Mouse (Mus musculus) embryo, embryonic 10 days (tissue): ENCODE results near the gene Synpo2.

Experiments used
- DNase-seq: peaks from one replicate; pipeline ENCODE4 v3.0.0-alpha.2; 2015; ENCODE audit warnings: low spot score

Synpo2 gene

DNA sequence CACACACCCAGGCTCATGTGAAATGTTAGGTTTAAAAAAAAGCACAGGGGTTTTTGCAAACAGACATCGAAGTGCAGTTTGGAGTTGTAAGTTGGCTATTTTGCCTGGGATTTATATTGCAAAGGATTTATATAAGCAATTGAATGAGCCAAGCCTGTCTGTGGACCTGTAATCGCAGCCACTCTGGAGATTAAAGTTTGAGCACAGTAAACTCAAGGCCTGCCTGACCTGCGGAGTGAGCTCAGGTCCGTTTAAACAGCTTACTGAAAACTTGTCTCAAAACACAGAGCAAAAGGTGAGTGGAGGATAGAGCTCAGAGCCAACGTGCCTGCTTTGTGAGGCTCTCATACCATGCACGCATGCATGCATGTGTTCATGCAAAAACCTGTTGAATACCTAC lies 30.9 kb downstream of the Synpo2 start:
- DNase-seq, result no peak

DNA sequence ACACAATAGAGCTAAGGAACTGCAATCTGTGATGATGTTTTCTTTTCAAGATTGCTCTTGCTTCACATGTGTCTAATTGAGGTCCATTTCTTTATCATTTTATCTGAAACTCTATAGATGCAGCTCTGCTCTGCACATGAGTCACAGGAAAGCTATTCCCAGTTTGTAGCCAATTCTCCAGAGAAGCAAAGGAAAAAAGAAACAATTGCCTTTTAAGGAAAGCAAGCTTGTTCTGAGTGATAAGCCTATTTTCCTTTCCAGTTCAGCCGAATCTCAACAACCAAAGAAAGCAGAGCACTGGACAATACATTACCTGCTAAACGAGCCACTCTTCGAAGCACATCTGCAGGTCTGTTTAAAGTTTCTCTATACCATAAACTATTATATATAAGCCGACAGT lies 31.3 kb downstream of the Synpo2 start:
- DNase-seq, result no peak

DNA sequence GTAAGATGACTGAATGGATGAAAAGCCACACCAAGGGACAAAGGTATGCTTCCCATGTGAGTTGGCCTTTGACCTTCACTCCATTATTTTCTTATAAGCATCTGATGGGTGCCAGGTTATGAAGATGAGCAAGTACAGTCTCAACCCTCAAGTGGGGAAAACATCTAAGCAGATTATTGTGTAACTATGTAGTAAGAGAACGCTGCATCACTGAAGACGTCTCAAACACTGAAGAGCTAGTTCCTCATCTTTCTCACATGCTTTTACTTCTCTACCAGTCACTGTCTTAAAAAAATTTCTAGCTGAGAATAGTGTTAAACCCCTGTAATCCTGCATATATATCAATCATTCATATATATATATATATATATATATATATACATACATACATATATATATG lies 34.2 kb downstream of the Synpo2 start:
- DNase-seq, result no peak

DNA sequence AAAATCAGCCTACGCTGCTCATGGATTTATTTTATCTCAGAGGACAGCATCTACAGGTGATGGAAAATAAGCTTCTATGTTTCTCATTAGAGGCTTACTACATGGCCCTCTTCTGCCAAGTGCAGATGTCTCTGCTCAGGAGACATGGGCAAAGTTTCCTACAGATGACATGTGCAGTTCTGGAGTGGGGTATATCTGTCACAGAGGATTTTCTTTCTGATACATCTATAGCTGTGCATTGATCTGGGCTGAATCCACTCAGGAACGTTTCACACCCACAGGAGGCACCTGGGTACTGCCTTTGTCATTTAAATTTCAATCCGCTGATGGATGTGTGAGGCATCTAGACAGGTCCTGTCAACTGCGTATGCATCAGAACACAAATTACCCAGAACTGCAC lies 42.2 kb downstream of the Synpo2 start:
- DNase-seq, result no peak

DNA sequence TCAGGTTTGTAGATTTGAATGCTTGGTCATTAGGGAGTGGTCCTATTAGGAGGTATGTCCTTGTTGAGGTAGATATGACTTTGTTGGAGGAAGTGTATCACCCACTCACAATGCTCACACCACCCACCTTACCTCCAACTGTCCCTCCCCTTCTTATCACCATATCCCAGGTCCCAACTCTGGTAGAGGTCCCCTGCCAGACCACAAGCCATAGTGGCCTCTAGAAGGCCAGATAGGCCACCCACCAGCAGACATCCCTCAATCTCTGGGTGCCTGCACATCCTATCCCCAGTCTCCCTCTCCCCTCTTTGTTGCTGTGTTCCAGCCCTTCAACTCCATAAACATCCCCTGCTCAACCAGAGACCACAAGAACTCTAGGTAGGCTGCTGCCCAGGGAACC lies 44.3 kb downstream of the Synpo2 start:
- DNase-seq, result no peak

DNA sequence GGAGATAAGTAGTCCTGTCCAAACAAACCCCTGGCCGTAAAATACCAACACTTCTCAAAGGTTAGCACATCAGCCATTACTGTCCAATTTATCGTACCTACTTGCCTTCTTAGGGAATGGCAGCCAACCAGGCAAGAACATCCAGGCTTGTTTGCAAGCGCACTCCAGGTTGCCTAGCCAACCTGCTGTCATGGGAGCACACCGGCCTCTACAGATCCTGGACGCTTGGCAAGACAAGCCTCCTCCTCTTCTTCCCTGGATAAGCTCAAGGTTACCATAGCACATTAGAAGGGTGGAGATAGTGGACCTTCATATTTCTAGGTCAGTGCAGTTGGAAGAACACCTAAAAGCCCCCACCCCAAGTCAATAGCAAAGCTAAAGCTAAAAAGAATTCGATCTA lies 45.6 kb downstream of the Synpo2 start:
- no peak for DNase-seq

DNA sequence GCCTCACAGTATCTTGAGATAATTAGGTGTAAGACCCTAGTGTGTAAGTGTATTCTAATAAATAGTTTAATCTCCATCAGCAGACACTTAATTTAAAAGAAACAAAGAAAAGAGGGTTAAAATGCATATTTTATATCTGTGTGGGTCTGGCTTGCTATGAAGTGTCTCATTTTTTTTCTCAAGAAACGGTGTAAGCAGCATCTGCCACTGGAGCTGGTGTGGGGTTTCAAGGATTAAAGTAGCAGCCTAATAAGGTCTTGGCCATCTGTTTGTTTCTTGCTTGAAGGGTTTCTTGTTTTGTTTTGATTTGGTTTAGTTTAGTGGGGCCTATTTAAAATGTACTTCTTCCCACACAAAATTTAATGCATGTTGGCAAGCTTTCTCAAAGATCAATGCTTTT lies 46.1 kb downstream of the Synpo2 start:
- DNase-seq, result no peak

DNA sequence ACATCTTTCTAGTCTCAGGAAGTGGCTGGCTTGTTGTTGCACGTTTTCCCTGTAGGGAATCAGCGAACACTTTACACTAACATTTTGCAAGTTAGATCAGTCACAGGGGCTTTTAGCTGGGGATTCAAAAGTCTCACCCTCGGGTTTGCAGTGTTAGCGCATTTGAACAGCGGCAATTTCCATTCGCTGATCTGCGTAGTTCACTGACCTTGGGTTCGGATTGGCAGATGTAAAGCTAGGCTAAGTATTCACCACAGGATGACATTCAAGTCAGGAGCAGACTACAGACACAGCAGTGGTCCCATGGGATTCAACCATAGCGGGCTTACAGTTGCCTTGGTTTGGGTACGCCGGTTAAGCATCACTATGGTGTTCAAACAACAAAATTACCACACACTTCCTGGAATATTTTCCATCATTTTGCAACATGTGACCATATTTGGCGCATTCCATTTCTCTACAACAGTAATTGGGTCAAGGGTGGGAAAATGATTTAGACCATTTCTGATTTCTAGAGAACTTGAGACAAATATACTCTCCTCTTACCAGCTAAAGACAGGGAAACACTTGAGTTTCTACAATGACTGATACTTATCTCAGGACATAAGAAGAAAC lies 47.2 kb downstream of the Synpo2 start:
- DNase-seq, result no peak

DNA sequence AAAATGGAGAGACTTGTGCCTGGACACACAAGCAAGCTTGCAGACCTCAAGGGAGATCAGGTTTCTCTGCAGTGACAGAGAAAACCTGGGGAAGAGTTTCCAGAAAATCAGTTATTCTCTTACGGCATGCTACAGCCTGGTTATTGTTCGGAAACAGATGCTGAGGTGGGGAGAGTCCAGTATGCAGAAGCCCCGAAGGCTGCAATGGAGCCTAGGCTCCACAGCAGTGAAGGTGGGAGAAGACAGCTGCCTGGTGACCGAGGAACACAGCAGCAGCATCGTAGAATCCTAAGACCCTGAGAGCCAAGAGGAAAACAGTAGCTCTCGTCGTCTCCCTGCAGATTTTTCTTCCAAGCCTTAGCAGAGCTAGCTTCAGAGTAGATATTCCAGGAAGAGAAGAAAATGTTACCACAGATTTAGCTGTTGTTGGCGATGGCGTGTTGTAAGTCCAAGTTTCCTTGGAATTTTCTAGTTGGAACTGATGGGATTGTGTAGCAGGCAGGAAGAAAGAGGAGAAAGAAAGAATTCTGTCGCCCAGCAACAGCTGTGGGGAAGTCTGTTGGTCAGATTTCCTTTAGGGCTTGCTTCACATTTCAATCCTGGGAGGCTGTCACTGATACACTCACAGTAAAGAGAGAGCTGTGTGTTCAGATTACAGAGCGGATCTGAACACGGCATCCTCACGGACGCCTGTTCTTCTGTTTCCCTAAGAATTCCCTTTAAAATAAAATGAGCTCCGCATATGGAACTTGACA lies 48.4 kb downstream of the Synpo2 start:
- no peak for DNase-seq

DNA sequence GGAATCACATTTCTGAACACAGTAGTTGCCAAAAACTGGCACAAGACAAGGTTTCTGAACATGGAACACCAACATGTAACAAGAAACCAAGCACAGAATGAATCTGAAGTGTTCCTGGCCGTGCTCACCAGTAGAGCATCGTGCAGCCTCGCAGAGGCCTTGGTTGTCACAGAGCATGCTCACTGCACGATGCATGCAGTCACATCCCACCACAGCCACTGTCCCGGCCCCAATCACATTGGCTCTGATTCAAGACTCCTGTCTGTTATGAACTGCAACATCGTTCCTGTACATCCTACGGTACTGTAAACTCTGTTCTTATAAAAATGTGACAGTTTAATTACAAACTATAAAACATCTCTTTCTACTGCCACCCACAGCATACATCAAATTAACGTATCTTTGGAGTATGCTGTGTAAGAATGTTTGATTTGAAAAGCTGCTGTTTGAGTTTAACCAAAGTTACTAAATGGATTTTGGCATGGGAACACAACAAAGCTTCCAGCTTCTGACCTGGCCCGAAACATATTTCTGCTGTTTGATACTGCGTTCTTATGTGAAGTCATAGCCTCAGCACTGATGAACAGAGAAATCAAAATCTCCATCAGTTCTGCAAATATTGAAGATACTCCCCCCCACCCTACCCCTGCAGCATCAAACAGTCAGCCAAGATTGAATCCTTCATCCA lies 50.6 kb downstream of the Synpo2 start:
- DNase-seq, result no peak

DNA sequence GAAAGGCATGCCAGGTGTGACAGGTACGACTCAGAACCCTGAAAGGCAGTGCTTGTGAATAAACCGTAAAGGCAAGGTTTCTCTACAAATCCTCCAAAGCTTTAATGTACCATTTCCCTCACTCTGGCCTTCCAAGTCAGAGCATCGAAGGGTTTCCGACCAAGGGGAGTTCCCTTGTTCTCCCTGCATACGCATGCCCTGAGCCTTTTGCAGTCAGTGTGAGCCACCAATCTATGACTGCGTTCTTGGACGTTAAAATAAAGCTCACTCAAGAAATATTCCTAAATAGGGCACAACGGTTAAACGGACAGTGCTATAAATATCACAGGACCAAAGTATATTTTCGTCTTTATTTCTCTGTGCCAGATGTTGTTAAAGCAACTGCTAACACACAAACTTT lies 51.7 kb downstream of the Synpo2 start:
- no peak for DNase-seq

DNA sequence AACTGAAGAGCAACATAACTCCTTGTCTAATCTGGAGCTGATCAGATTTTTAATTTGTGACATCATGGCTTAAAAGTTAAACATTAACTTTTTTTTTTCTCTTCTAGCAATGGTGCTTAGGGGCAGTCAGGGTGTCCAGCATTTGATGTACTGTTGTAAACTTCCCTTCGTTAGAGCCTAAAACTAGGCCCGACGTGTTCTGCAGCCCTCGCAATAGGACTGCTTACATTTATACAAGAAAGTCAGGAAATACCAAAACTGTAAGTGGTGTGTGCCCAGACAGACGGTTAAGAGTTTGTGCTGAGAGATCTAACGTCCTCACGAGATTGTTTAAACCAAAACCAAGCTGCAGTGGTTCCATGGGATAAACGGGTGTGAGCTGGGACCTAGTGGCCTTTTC lies 56.4 kb downstream of the Synpo2 start:
- no peak for DNase-seq

DNA sequence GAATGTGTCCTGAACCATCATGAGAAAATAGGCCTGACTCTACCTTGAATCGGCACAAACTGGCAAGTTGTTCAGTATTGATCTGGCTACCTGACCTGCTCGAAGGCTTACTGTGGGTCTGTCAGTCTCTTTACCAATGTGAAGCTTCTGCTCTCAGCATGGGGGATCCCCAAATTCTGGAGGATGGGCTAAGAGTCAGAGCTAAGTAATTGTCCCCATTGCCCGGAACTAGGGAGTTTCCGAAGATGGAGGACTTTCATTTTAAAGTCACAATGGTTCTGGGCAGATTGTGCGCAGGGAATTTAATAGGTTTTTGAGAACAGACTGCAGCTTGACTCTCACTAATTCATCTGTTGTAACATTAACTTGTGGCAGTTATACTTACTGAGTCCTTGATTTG lies 56.9 kb downstream of the Synpo2 start:
- DNase-seq, result no peak

DNA sequence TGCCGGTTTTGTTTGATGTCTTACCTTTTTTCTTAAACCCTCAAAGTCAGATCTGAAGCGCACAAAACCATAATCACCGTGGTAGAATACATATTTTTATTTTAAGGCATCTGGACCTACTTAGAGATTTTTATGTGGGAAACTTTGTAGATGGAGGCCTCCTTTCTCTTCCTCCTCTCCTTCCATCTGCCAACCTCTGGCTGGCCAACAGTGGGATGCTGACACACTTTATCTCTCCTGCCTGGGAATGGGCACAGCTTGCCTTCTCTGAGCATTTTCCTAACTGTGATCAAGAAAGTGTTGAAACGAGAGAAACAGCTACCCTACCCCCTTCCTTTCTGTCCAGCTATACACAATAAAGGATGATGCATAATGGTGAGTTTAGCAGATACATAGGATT lies 57.5 kb downstream of the Synpo2 start:
- DNase-seq, result no peak

DNA sequence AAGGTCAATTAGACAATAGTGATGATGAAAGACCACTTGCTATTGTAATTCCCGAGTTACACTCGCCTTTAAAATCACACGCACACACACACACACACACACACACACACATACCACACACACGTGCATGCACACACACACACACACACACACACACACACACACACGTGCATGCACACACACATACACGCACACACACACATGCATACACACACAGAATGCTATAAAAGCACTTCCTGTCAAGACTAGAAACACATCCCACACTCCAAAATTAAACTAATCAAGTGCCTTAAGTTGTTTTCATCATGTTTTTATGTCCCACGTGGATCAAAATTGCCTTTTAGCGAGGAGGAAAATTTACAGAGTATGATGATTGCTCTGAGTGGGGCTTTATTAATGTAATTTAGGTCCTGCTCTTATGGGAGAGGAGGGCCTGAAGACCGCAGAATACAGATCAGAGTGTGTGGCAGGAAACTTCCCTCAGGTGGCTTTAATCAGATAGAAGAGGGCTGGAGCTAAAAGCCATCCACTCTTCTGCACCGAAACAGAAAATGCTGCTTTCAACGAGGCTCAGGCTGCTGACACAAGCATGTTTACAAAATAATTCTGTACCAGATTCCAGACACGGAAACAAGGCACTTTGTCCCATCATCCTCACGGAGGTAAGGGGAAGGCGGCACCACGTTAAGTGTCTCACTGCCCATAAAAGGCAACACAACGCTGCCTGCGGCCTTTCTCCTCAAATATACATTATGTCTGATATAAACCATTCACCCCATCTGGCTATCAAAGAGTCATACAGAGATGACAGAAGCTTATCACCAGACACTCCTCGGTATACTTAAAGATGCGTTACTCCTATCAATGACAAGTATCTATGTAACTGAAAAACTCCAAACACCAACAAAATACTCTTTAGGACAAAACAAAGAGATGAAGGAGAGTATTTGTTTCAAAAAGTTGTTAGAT lies 59.3 kb downstream of the Synpo2 start:
- no peak for DNase-seq

DNA sequence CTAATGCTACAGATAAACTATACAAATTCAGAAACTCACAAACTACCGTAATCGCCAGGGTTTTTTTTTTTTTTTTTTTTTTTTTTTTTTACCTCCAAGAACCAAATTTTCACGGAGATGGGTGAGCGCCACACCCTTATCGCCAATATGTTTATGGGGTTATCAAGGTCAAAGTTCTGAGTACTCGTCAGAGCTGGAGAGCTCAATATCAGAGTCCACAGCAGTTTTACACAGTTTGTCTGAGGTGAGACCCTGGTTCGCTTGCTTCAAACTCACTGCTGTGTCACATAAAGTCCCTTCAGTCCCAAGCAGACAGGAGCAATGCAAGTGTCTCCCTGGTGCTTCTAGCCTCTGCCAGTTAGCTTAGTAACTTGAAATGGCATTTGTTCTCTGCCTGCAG lies 60.8 kb downstream of the Synpo2 start:
- DNase-seq, result no peak

DNA sequence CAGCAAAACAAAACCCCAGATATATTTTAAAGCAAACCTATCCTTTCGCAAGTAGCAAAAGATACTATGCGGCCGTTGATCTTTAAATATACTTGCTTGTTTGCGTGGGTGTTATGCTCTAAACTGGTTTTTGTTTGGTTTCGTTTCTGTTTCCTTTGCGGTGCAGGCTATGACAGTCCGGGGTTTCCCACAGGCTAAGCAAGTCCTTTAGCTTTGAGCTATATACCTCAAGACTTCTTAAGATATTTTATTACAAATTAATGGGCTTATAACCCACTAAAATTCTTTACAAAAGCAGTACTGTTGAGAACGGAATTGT lies 61.6 kb downstream of the Synpo2 start:
- DNase-seq, result no peak

DNA sequence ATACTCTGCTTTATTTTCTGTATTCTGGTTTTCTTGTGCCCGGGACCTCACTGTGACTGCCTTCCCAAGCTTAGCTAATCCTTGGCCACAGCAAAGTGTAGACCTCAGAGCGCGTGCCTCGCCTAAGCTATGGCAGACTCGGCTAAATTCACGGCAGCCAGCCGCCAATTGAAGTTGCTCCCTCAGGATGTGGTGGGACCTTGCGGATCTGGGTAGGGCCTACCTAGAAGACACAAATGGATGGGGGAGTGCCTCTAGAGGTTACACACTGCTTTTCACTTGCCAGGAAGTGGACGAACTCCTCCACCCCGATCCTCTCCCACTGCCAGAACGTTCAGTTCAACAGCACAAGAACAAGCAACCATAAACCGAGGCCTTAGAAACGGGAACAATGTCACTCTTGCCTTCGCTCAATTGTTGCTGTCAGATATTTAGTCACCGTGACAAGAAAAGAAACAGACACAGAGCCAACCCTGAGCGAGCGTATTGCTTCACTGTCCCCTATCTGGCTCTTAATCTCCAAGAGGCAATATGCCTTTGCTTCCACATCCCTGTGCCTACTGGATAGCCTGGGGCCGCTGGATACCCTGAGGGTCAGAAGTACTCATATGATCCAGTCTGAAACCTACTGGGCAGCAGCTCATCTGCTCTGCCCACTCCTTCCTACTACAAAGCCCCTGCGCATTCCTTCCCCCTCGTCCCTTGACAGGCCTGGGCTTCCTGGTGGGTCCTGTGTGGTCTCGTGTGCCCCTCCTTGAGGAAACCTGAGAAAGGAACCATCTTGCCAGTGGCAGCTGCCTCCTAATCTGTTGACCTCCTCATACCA lies 62.2 kb downstream of the Synpo2 start:
- no peak for DNase-seq

DNA sequence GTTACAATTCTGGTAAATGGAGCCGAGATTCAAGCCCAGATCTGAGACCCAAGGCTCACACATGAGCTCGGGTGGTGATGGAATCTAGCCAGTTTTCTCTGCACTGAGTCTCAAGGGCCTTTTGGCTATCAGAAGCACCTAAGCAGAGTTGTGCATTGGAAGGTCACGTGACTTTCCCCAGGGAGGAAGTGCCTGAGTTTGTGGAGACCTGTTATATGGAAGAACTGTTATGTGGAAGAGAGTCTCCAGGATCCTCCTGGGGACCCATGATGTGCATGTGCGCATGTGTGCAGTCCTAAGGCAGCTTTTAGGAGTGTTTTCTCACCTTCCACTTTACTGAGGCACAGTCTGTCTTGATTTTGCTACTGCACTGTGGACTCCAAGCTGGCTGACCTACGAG lies 63.8 kb downstream of the Synpo2 start:
- no peak for DNase-seq

DNA sequence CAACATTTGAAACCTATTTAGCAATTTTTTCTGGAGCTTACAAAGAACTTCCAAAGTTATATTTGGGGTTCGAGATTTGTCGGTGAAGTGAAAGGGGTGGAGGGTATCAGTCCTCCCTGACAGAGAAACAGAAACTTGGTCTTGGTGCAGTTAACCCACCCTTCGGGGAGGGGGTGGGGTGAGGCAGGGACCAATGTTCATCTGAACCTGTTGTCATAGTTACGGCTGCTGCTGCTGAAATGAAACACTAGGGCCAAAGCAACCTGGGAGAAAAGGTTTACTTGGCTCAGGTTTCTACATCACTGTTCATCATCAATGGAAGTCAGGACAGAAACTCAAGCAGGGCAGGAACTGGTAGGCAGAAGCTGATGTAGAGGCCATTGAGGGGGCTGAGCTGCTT lies 66.6 kb downstream of the Synpo2 start:
- no peak for DNase-seq

DNA sequence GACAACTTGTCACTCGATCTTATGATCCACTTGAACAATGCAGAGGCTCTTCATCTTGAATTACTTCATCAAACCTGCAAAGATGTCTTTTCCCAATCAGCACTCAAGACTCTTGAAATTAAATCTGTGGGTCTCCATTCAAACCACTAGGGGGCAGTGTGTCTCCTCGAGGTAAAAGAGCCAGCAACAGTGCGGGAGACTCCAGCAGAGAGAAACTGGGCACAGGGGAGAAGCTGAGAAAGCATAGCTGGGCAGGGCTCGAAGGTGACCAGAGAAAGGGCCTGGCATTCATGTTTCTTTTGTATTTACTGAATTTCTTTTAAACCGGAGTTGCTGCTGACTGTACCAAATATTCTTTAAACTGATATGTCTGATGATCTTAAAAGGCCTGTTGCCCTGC lies 67.1 kb downstream of the Synpo2 start:
- DNase-seq, result peak; percentile 83

DNA sequence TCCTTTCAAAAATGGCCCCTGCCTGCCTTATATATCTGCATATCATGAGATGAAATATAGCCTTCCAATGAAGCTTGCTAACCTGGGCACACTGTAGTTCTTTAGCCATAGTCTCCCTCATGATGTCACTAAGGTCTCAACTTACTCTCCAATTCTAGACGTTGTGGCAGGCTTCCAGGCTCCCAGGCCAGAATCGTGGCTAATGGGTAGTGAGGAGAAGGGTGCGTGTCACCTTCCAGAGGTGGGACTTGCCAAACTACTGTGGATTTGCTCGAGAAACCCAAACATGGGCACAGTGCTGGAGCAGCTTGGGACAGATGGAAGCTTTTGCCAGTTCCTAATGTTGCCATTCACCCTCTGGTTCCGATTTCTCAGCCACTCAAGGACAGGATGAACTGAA lies 69.5 kb downstream of the Synpo2 start:
- no peak for DNase-seq
